Comparison of ENCODE assay signal across 8 mouse cellular contexts in the genomic region with DNA sequence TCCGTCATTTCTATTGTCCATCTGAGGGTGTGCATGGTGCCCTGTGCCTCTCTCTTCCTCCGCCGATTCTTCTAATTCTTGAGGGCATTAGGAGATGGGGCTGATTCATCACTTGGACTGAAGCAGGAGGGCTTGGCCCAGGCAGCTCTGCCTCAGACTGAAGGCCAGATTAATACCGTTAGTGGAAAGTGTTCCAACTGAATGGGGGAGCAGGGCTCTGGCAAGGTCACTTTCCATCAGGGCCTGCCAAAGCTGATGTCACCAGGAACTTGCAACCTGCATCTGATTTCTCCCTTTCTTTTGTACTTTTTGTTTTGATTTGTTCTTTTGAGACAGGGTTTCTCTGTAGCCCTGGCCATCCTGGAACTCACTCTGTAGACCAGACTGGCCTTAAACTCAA.
DNase-seq lines count a peak whose midpoint lies in the region; ATAC-seq and TF ChIP-seq lines count a peak whose summit lies in the region.
"Had no signal": no experiment of that assay in that cellular context is flagged by ENCODE, and none has a peak within 500 bp of the region (broad histone marks: within the 10 kb centered on the region; RNA-seq: fewer than 3 reads in every experiment).

No protein-coding gene starts in this region.

- peak; percentile 37 to 56 for DNase-seq in adrenal gland, adult 18-20 months (ENCODE audit: low spot score in 2 of 2)
- DNase-seq in brain, adult 2 months (ENCODE audit: low read depth, low spot score): peak; percentile 54
- peak; percentile 43 to 72 for DNase-seq in gastrocnemius, postnatal 4 days (ENCODE audit: low spot score in 2 of 2)
- peak; percentile 38 for DNase-seq in lung, postnatal 0 days (ENCODE audit: low spot score)
- no peak for DNase-seq in spleen, postnatal 4 days (ENCODE audit: low spot score in 2 of 2)
- DNase-seq in thymus, postnatal 36 days: no peak

- 70% methylated on average over 4 of the region's 4 CpGs for WGBS in lung, postnatal 0 days

- H3K4me3 ChIP-seq in lung, postnatal 0 days (ENCODE audit: low read depth, low read length): no peak overlapping the region
- H3K4me3 ChIP-seq: myocyte had no signal

- no peak overlapping the region for H3K9ac ChIP-seq in lung, postnatal 0 days (replicated peaks; ENCODE audit: low read depth)

- no peak overlapping the region for H3K4me2 ChIP-seq in lung, postnatal 0 days (replicated peaks; ENCODE audit: low read depth, low read length)

- no peaks in the 10 kb centered on the region for H3K9me3 ChIP-seq in lung, postnatal 0 days (ENCODE audit: low read length)

- no peak for TF ChIP-seq CTCF in lung, postnatal 0 days (IDR thresholded peaks at IDR 0.05)

- H3K27ac ChIP-seq in lung, postnatal 0 days (ENCODE audit: low read length): no peak overlapping the region

- peak; percentile 60; the same call in 1 of the 2 replicates for ATAC-seq in lung, postnatal 0 days
- ATAC-seq in activated CD4-positive, CD25-positive, alpha-beta regulatory T cell, adult 4 months: no peak

- H3K36me3 ChIP-seq in lung, postnatal 0 days (ENCODE audit: insufficient read depth, low read length): no peaks in the 10 kb centered on the region

- H3K4me1 ChIP-seq in lung, postnatal 0 days (ENCODE audit: insufficient read depth, low read depth, low read length): no peaks in the 10 kb centered on the region

- TF ChIP-seq EP300 in lung, postnatal 0 days (IDR thresholded peaks at IDR 0.05): no peak

- H3K27me3 ChIP-seq in lung, postnatal 0 days (replicated peaks; ENCODE audit: insufficient read depth, low read length): no peaks in the 10 kb centered on the region

Comparison
In these comparisons a context has a peak if more than half of its experiments do, and no peak if none do; other contexts are left out.
1. DNase-seq: peak in adrenal gland, adult 18-20 months (2 of 2), brain, adult 2 months (single experiment), gastrocnemius, postnatal 4 days (2 of 2) and lung, postnatal 0 days (single experiment); none in spleen, postnatal 4 days (0 of 2) and thymus, postnatal 36 days (0 of 2).